Mouse (Mus musculus) cortical plate, adult 2 months (tissue): Measurements from ENCODE around the gene Shank3. TPM values are rescaled to one million over a fixed set of nuclear protein-coding genes. Genes with fewer than 3 reads are reported as not detected.

Source experiments
- H3K27ac ChIP-seq: fragments of 200-500 bp; 2 replicates; pipeline ENCODE4 v1.5.1; 2012; ENCODE audit warnings: low read length, control low read depth, inconsistent platforms; ENCODE audit not compliant: insufficient read depth
- H3K4me1 ChIP-seq: fragments of 200-500 bp; 2 replicates; pipeline ENCODE4 v1.6.1; 2011; ENCODE audit warnings: low read length; ENCODE audit not compliant: control insufficient read depth, insufficient read depth
- H3K4me3 ChIP-seq: fragments of 200-500 bp; 2 replicates; pipeline ENCODE4 v1.5.1; 2011; ENCODE audit warnings: mild to moderate bottlenecking, low read length, control low read depth; ENCODE audit not compliant: insufficient read depth
- CTCF ChIP-seq: fragments of 200-500 bp; IDR thresholded peaks from 2 replicates; pipeline ENCODE4 v1.5.1; 2011; ENCODE audit warnings: mild to moderate bottlenecking, control low read depth, low read length; ENCODE audit not compliant: insufficient read depth; ENCODE audit errors: extremely low read depth
- POLR2A ChIP-seq: fragments of 200-500 bp; IDR thresholded peaks from 2 replicates; pipeline ENCODE4 v1.6.1; 2011; ENCODE audit warnings: mild to moderate bottlenecking, low read length, control low read depth; ENCODE audit not compliant: insufficient read depth; ENCODE audit errors: extremely low read depth
- polyA plus RNA-seq: library from polyadenylated mRNA; depleted of rRNA; stranded (reverse); fragments of >200 nt; gene quantifications from 2 replicates; pipeline ENCODE4 v1.2.3, GENCODE M21; 2012

Shank3 gene
- polyA plus RNA-seq, 1 experiment = 98.8 TPM

GRCm38 (mm10) chr15:89582494-89582893 lies 83.1 kb downstream of the Shank3 start:
- Histone ChIP-seq H3K4me3 (no peak overlapping the region), H3K27ac (no peak overlapping the region), H3K4me1 (no peaks in the 10 kb centered on the region)
- TF ChIP-seq CTCF (no peak), POLR2A (peak; percentile 34; the same call in 1 of the 2 replicates)

- Histone ChIP-seq H3K4me1 (no peaks in the 10 kb centered on the region), H3K4me3 (no peak overlapping the region), H3K27ac (no peak overlapping the region)
- TF ChIP-seq CTCF (no peak), POLR2A (no peak)
Observed at GRCm38 (mm10) chr15:89585101-89585500, 85.7 kb downstream of the Shank3 start.

DNA sequence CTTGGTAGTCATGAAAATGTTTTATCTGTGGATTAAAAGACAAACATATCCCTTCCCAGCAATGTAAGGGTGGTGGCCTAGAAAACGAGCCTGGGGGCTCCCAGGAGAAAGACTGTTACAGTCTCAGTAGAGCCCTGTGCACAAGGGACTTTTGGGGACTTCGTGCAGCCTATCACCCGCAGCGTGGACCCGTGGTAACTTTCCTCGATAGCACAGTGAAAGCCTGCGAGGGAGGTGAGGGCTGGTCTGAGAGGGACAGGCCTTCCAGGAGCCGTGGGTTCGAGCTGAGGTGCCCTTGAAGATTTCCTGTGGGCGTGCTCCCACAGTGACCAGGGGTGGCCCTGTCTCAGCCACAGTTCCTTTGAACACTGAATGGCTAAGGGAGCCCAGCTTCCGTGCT lies 86.2 kb downstream of the Shank3 start:
- TF ChIP-seq POLR2A = no peak
- no peak for TF ChIP-seq CTCF
- Histone ChIP-seq H3K4me1 (no peaks in the 10 kb centered on the region), H3K27ac (no peak overlapping the region), H3K4me3 (no peak overlapping the region)

DNA sequence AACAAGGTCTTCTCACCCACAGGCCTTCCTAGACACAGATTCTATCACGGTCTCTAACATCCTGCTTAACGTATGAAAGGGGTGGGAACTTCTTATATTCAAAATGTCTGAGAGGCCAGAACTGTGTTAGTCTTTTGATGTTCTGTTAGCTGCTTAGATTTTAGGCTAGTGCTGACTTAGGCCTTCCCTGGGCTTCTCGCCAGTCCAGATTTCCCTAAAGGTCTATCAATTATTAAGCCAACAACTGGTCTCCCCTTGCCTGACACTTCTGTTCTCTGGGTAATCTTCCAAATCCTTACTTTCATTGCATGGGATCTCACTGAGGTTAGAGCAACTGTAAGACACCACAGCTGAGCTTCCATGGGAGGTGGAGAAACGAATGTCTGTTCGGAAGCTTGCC lies 89.7 kb downstream of the Shank3 start:
- TF ChIP-seq POLR2A (no peak), CTCF (no peak)
- Histone ChIP-seq H3K4me3 (no peak overlapping the region), H3K27ac (no peak overlapping the region), H3K4me1 (no peaks in the 10 kb centered on the region)

- TF ChIP-seq POLR2A (no peak), CTCF (no peak)
- Histone ChIP-seq H3K4me3 (peak overlapping the region; percentile 56), H3K4me1 (no peaks in the 10 kb centered on the region), H3K27ac (no peak overlapping the region)
Observed at GRCm38 (mm10) chr15:89591317-89591716, 91.9 kb downstream of the Shank3 start.

DNA sequence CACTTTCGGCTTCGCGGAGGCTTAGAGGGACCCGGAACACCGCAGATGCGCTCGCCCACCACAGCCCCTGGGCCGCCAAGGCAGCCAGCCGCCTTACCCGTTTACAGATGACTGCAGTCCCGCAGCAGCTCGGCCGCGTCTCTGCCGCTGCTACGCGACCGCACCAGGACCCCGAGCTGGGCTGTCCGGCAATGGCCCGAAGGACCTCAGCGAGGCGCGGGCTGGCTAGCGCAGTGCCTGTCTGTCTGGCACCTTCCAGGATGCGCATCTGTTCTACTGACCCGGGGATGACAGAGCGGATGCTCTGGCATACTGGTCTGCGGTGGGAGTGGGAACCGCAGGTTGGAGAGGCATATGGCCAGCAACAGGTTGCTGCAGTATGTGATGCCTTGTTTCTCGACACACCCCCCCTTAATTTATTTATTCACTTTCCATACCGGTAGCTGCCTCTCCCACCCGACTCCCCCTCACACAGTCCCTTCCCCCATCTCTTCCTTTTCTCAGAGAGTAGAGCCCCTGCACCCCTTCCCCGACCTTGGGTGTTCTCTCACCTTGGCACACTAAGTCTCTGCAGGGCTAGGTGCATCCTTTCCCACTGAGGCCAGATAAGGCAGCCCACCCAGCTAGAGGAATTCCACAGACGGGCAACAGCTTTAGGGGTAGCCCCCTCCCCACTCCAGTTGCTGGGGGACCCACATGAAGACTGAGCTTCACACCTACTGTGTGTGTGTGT lies 92.5 kb downstream of the Shank3 start, which contains the start of gene Rabl2:
Gene Rabl2 (minus strand): TSS at position 201 of the 733 bp plus-strand sequence.
- Histone ChIP-seq H3K4me1 (no peaks in the 10 kb centered on the region), H3K4me3 (peak within 1 kb of the TSS; percentile 56), H3K27ac (no peak within 1 kb of the TSS)
- TF ChIP-seq POLR2A (peak; percentile 78; the same call in 1 of the 2 replicates), CTCF (no peak)

- no peak overlapping the region for H3K27ac ChIP-seq
Observed at GRCm38 (mm10) chr15:89592548-89592947, 93.1 kb downstream of the Shank3 start.

DNA sequence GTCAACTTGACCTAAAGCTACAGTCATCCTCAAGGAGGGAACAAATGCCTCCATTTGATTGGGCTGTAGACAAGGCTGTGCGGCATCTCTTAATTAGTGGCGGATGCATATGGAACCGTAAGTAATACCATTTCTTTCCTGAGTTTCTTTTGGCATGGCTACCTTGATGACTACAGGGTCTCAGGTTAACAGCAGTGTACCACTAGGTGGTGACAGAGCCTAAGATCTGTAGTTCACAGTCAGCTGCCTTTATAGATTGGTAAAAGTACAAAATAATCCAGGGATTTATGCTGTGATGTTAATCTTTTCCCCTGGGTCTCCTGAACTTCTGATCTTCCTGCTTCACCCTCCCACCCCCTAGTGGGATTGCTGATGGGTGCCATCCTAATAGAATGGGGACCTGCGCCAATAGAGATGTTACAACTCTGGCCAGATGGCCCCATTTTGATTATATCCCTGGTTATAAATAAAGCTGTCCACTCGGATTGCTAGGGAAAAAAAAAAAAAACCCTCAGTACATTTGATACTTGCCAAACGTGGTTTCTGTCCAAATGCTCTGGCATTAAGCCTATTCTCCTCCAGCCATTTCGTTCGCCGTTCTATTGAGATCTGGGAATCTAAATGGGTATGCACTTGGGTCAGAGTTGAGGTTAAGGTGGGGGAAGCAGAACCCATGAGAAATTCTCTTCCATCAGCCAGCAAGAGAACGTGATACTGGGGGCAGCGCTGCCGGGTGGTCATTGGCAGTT lies 106.6 kb downstream of the Shank3 start:
- Histone ChIP-seq H3K27ac (no peak overlapping the region), H3K4me1 (peaks cover 1% of the 10 kb centered on the region; the same call in 1 of the 2 replicates), H3K4me3 (no peak overlapping the region)
- TF ChIP-seq POLR2A = no peak
- peak; percentile 25; the same call in 1 of the 2 replicates for TF ChIP-seq CTCF

More at GRCm38 (mm10) chr15:89592548-89592947, 93.1 kb downstream of the Shank3 start:
- H3K4me3 ChIP-seq = peak overlapping the region; percentile 56; the same call in 1 of the 2 replicates
- no peaks in the 10 kb centered on the region for H3K4me1 ChIP-seq
- TF ChIP-seq POLR2A = no peak
- TF ChIP-seq CTCF = no peak

- H3K27ac ChIP-seq = no peak overlapping the region
- peaks cover 1% of the 10 kb centered on the region; the same call in 1 of the 2 replicates for H3K4me1 ChIP-seq
- no peak for TF ChIP-seq CTCF
- TF ChIP-seq POLR2A = no peak
- H3K4me3 ChIP-seq = no peak overlapping the region
Observed at GRCm38 (mm10) chr15:89607480-89607879, 108.1 kb downstream of the Shank3 start.
